Mouse (Mus musculus): ENCODE data around the gene Trim58. TPM values are rescaled to one million over a fixed set of nuclear protein-coding genes. Genes with fewer than 3 reads are reported as not detected.

Trim58 gene
- polyA plus RNA-seq, 1 experiment from 2014 or later, result not detected

- WGBS, result 71% methylated on average over 3 of the region's 3 CpGs
- no peak for ATAC-seq (ENCODE audit: insufficient number of reproducible peaks, low FRiP score, low TSS enrichment, low read depth)
Observed at GRCm38 (mm10) chr11:58618369-58618768, 21.9 kb upstream of the Trim58 start.

GRCm38 (mm10) chr11:58618793-58619192 lies 21.5 kb upstream of the Trim58 start:
- ATAC-seq (ENCODE audit: insufficient number of reproducible peaks, low FRiP score, low TSS enrichment, low read depth), result no peak
- H3K36me3 ChIP-seq, result no peaks in the 10 kb centered on the region
- no peak overlapping the region for H3K9ac ChIP-seq
- WGBS, result 73% methylated on average over 6 of the region's 6 CpGs
- no peak overlapping the region for H3K4me3 ChIP-seq
- H3K27me3 ChIP-seq, result no peaks in the 10 kb centered on the region
- no peaks in the 10 kb centered on the region for H3K4me1 ChIP-seq
- no peak overlapping the region for H3K27ac ChIP-seq
- no peak overlapping the region for H3K4me2 ChIP-seq
- H3K9me3 ChIP-seq, result no peaks in the 10 kb centered on the region

More at GRCm38 (mm10) chr11:58618369-58618768, 21.9 kb upstream of the Trim58 start:
- Histone ChIP-seq H3K27me3 (no peaks in the 10 kb centered on the region), H3K9ac (no peak overlapping the region), H3K9me3 (no peaks in the 10 kb centered on the region), H3K27ac (no peak overlapping the region), H3K36me3 (no peaks in the 10 kb centered on the region), H3K4me2 (no peak overlapping the region), H3K4me1 (no peaks in the 10 kb centered on the region), H3K4me3 (no peak overlapping the region)

DNA sequence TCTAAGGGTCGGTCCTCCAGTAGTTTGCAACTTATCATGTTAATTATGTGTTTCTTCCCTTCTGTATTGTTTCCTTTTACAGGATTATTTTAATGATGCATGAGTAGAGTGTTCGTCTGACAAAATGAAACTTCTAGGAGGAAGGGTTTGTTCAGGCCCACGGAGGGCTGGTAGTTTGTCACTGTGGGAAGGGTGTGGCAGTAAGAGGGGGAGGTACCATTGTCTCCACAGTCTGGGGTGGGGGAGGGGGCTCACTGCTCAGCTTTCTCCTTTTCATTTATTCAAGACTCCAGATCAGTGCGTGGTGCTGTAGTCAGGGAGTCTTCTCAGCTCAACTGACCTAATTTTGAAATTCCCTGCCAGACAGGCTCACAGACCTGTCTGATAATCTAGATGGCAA lies 14.1 kb upstream of the Trim58 start:
- 60% methylated on average over 4 of the region's 4 CpGs for WGBS
- no peaks in the 10 kb centered on the region for H3K4me1 ChIP-seq

DNA sequence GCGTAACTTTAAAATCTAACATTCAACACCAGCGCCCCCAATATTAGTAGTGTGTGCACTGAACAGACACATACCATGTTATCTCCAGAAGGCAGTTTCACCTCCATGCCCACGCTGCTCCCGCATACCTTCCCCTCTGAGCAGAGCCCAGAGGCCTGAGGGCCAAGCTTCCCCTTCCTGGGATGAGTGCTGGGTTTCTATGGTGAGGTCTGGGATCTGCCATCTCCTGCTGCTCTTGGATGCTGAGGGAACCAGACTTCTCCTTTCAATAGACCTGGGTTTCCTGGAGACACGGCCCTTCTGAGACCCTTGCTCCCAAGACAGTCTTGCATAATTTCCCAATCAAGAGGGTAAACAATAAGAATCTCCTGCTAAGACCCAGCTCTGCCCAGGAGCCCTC lies 9.9 kb upstream of the Trim58 start, which contains the start of gene Olfr323:
TSS of gene Olfr323 (minus strand) at position 101 of the 400 bp plus-strand sequence.
- H3K4me1 ChIP-seq, result no peaks in the 10 kb centered on the region
- H3K36me3 ChIP-seq, result no peaks in the 10 kb centered on the region
- H3K9ac ChIP-seq, result no peak within 1 kb of the TSS
- WGBS, result 74% methylated on average over 5 of the region's 5 CpGs
- no peaks in the 10 kb centered on the region for H3K27me3 ChIP-seq
- no peak for ATAC-seq (ENCODE audit: insufficient number of reproducible peaks, low FRiP score, low TSS enrichment, low read depth)
- no peaks in the 10 kb centered on the region for H3K9me3 ChIP-seq
- no peak within 1 kb of the TSS for H3K4me2 ChIP-seq
- H3K4me3 ChIP-seq, result no peak within 1 kb of the TSS
- H3K27ac ChIP-seq, result no peak within 1 kb of the TSS

More for the DNA sequence above, 14.1 kb upstream of the Trim58 start:
- Histone ChIP-seq H3K4me3 (no peak overlapping the region), H3K27me3 (no peaks in the 10 kb centered on the region), H3K4me2 (no peak overlapping the region), H3K36me3 (no peaks in the 10 kb centered on the region), H3K27ac (no peak overlapping the region), H3K9ac (no peak overlapping the region), H3K9me3 (no peaks in the 10 kb centered on the region)
- ATAC-seq (ENCODE audit: insufficient number of reproducible peaks, low FRiP score, low TSS enrichment, low read depth), result no peak

- Histone ChIP-seq H3K4me3 (no peak overlapping the region), H3K4me2 (no peak overlapping the region), H3K27ac (no peak overlapping the region), H3K4me1 (no peaks in the 10 kb centered on the region), H3K9me3 (no peaks in the 10 kb centered on the region), H3K36me3 (no peaks in the 10 kb centered on the region), H3K27me3 (peaks cover 13% of the 10 kb centered on the region; the same call in 1 of the 2 replicates), H3K9ac (no peak overlapping the region)
- WGBS, result 56% methylated on average over 4 of the region's 4 CpGs
- no peak for ATAC-seq (ENCODE audit: insufficient number of reproducible peaks, low FRiP score, low TSS enrichment, low read depth)
Observed at GRCm38 (mm10) chr11:58634878-58635277, 5.4 kb upstream of the Trim58 start.

DNA sequence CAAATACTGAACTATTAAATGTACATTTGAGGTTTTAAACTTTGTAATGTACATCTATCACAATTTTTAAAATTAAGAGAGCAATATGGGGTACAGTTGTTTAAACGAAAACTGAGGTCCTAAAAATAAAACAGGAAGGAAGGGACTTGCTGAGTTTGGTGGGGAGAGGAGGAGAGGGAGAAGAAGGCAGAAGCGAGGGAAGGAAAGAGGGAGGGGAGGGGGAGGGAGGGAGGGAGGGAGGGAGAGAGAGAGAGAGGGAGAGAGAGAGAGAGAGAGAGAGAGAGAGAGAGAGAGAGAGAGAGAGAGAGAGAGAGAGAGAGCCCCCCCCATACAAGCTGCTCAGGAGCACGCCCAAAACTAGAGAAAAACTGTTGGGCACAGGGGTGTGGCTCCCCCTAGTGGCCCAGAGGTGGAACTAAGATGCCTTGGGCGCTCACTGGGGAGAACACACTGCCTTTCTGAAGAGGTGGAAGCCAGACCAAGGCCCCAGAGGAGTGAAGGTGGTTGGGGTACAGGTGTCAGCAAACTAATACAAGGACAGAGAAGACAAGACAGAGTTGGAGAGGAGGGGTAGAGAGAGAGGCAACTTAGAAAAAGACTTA lies 3.8 kb upstream of the Trim58 start:
- 32% methylated on average over 2 of the region's 4 CpGs for WGBS
- peaks cover 10% of the 10 kb centered on the region; the same call in 1 of the 2 replicates for H3K4me1 ChIP-seq
- H3K9ac ChIP-seq, result no peak overlapping the region
- H3K4me2 ChIP-seq, result no peak overlapping the region
- peaks cover 28% of the 10 kb centered on the region for H3K27me3 ChIP-seq
- no peak overlapping the region for H3K4me3 ChIP-seq
- H3K36me3 ChIP-seq, result no peaks in the 10 kb centered on the region
- ATAC-seq (ENCODE audit: insufficient number of reproducible peaks, low FRiP score, low TSS enrichment, low read depth), result no peak
- no peaks in the 10 kb centered on the region for H3K9me3 ChIP-seq
- no peak overlapping the region for H3K27ac ChIP-seq

GRCm38 (mm10) chr11:58638176-58638701 lies 2.0 kb upstream of the Trim58 start:
- no peak for ATAC-seq (ENCODE audit: insufficient number of reproducible peaks, low FRiP score, low TSS enrichment, low read depth)
- Histone ChIP-seq H3K36me3 (no peaks in the 10 kb centered on the region), H3K9ac (no peak overlapping the region), H3K4me3 (no peak overlapping the region), H3K4me1 (peaks cover 10% of the 10 kb centered on the region; the same call in 1 of the 2 replicates), H3K27ac (no peak overlapping the region), H3K27me3 (peaks cover 34% of the 10 kb centered on the region), H3K9me3 (no peaks in the 10 kb centered on the region), H3K4me2 (no peak overlapping the region)
- 39% methylated on average over 7 of the region's 7 CpGs for WGBS

GRCm38 (mm10) chr11:58641057-58641456 lies 792 bp downstream of the Trim58 start:
- Histone ChIP-seq H3K36me3 (no peaks in the 10 kb centered on the region), H3K4me2 (no peak overlapping the region), H3K9me3 (no peaks in the 10 kb centered on the region), H3K4me3 (no peak overlapping the region), H3K9ac (no peak overlapping the region), H3K27ac (no peak overlapping the region), H3K27me3 (peaks cover 34% of the 10 kb centered on the region), H3K4me1 (peaks cover 10% of the 10 kb centered on the region; the same call in 1 of the 2 replicates)
- 28% methylated on average over 14 of the region's 14 CpGs for WGBS
- no peak for ATAC-seq (ENCODE audit: insufficient number of reproducible peaks, low FRiP score, low TSS enrichment, low read depth)

- no peaks in the 10 kb centered on the region for H3K36me3 ChIP-seq
- peaks cover 10% of the 10 kb centered on the region; the same call in 1 of the 2 replicates for H3K4me1 ChIP-seq
- H3K9me3 ChIP-seq, result no peaks in the 10 kb centered on the region
- peaks cover 34% of the 10 kb centered on the region for H3K27me3 ChIP-seq
- H3K9ac ChIP-seq, result no peak overlapping the region
- no peak overlapping the region for H3K4me3 ChIP-seq
- 71% methylated on average over 13 of the region's 13 CpGs for WGBS
- H3K27ac ChIP-seq, result no peak overlapping the region
- no peak for ATAC-seq (ENCODE audit: insufficient number of reproducible peaks, low FRiP score, low TSS enrichment, low read depth)
- H3K4me2 ChIP-seq, result no peak overlapping the region
Observed at GRCm38 (mm10) chr11:58641638-58642358, 1.5 kb downstream of the Trim58 start.

DNA sequence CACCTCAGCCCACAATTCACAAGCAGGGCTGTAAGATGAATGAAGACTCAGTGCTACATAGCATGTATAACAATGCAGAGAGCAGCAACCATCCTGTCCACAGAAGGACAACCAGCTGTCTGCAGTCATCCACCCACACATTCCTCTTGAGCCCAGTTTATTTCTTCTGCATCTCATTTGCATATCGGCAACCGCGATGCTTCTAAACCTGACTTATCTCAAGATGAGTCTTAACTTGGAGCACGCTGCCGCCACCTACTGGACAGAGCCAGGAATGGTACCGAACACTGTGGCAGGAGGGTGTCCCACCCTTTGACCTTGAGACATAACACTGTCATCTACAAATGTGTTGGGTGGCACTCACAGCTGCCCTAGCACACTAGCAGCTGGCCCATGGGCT lies 3.1 kb downstream of the Trim58 start:
- WGBS, result 36% methylated on average over 6 of the region's 6 CpGs
- Histone ChIP-seq H3K4me3 (no peak overlapping the region), H3K4me2 (no peak overlapping the region), H3K27ac (no peak overlapping the region), H3K9me3 (no peaks in the 10 kb centered on the region), H3K36me3 (no peaks in the 10 kb centered on the region), H3K9ac (no peak overlapping the region), H3K27me3 (peaks cover 29% of the 10 kb centered on the region), H3K4me1 (peaks cover 10% of the 10 kb centered on the region; the same call in 1 of the 2 replicates)
- ATAC-seq (ENCODE audit: insufficient number of reproducible peaks, low FRiP score, low TSS enrichment, low read depth), result no peak

DNA sequence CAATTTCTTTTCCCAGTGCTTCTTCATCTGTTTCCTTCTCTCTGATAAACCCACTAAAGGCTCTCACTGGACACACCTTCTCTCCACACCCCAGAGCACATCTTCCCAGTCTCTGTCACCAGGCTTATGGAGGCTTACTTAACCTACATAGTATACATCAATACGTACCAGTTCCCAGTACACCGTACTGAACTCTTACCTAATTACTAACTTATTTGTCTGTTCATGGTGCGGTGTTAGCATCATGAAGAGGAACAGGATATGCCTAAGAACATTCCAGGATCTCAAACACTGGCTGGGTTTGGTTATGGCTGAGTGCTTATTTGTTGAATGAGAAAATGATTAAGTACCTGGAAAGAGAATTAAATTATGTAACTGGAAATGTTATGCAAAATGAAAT lies 14.9 kb downstream of the Trim58 start:
- no peak overlapping the region for H3K4me2 ChIP-seq
- no peak for ATAC-seq (ENCODE audit: insufficient number of reproducible peaks, low FRiP score, low TSS enrichment, low read depth)
- no peaks in the 10 kb centered on the region for H3K36me3 ChIP-seq
- no peak overlapping the region for H3K4me3 ChIP-seq
- H3K4me1 ChIP-seq, result no peaks in the 10 kb centered on the region
- H3K9me3 ChIP-seq, result no peaks in the 10 kb centered on the region
- no peaks in the 10 kb centered on the region for H3K27me3 ChIP-seq
- no peak overlapping the region for H3K9ac ChIP-seq
- WGBS, result 85% methylated on average over 3 of the region's 3 CpGs
- H3K27ac ChIP-seq, result no peak overlapping the region

- H3K27me3 ChIP-seq, result no peaks in the 10 kb centered on the region
- no peak within 1 kb of the TSS for H3K4me3 ChIP-seq
- no peak within 1 kb of the TSS for H3K9ac ChIP-seq
- no peak within 1 kb of the TSS for H3K4me2 ChIP-seq
- no peak within 1 kb of the TSS for H3K27ac ChIP-seq
- H3K36me3 ChIP-seq, result no peaks in the 10 kb centered on the region
- no peak for ATAC-seq (ENCODE audit: insufficient number of reproducible peaks, low FRiP score, low TSS enrichment, low read depth)
- H3K4me1 ChIP-seq, result no peaks in the 10 kb centered on the region
- no peaks in the 10 kb centered on the region for H3K9me3 ChIP-seq
- 77% methylated on average over 4 of the region's 4 CpGs for WGBS
Observed at GRCm38 (mm10) chr11:58658596-58658995, 18.3 kb downstream of the Trim58 start, which contains the start of gene Olfr322. Olfr322 (plus strand) TSS chr11:58658782.

Measured in limb, embryonic 15.5 days (tissue).